In the genomic region with DNA sequence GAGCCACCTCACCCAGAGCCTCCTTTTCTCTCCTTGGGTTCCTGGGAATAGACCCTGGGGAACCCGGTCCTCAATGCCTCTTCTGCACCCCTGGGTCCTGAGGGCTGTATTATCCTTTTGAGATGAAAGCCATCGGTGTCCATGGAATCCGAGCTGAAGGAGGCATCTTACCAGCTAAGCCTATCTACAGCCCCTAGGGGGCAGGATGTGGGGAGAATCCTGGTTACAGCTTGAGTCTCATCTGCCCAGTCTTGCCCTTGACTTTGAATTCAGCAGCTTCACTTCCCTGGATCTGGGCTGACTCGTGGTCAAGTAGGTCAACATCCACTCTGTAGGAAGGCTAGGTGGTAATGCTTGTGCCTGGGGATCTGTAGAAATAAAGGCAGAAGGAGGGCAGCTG, we compare ENCODE assay signal across 10 mouse cellular contexts. TPM values are rescaled to one million over a fixed set of nuclear protein-coding genes. Genes with fewer than 3 reads are reported as not detected.
DNase-seq lines count a peak whose midpoint lies in the region; ATAC-seq and TF ChIP-seq lines count a peak whose summit lies in the region.
"Had no signal": no experiment of that assay in that cellular context is flagged by ENCODE, and none has a peak within 500 bp of the region (broad histone marks: within the 10 kb centered on the region; RNA-seq: fewer than 3 reads in every experiment).

No protein-coding gene starts in this region.

- no peak for ATAC-seq in liver, postnatal 0 days
- ATAC-seq in forebrain, embryonic 16.5 days = 0 out of 2 replicates have a peak, but pooled peaks have one; percentile 3
- no peak; the same call in 1 of the 2 replicates for ATAC-seq in neural tube, embryonic 13.5 days (ENCODE audit: low read depth)
- no peak for ATAC-seq in activated CD4-positive, CD25-positive, alpha-beta regulatory T cell, adult 4 months

- TF ChIP-seq CTCF in liver, postnatal 0 days (IDR thresholded peaks at IDR 0.05; ENCODE audit: low read depth) = peak; percentile 41

- no peaks in the 10 kb centered on the region for H3K4me1 ChIP-seq in liver, postnatal 0 days (ENCODE audit: insufficient read depth)
- peaks cover 27% of the 10 kb centered on the region for H3K4me1 ChIP-seq in forebrain, embryonic 16.5 days (replicated peaks; ENCODE audit: control insufficient read depth, insufficient read depth, low read length)
- peaks cover 28% of the 10 kb centered on the region for H3K4me1 ChIP-seq in neural tube, embryonic 13.5 days (replicated peaks)

- no peaks in the 10 kb centered on the region for H3K36me3 ChIP-seq in liver, postnatal 0 days (replicated peaks; ENCODE audit: insufficient read depth, low read length)
- H3K36me3 ChIP-seq in forebrain, embryonic 16.5 days (ENCODE audit: control insufficient read depth, insufficient read depth) = no peaks in the 10 kb centered on the region
- 0 out of 2 replicates have a peak, but pooled peaks cover 3% of the 10 kb centered on the region for H3K36me3 ChIP-seq in neural tube, embryonic 13.5 days

- H3K4me2 ChIP-seq in liver, postnatal 0 days (ENCODE audit: low read depth, low read length) = no peak overlapping the region
- peak overlapping the region; percentile 59 for H3K4me2 ChIP-seq in forebrain, embryonic 16.5 days (ENCODE audit: low read length)
- peak overlapping the region; percentile 61 for H3K4me2 ChIP-seq in neural tube, embryonic 13.5 days

- DNase-seq in liver, postnatal 0 days = no peak
- DNase-seq in liver = no peak
- peak; percentile 80 for DNase-seq in brain, adult 2 months (ENCODE audit: low read depth, low spot score)
- DNase-seq in gastrocnemius, postnatal 14 days = no peak
- DNase-seq: heart, postnatal 36 days had no signal

- 49% methylated on average over 4 of the region's 4 CpGs for WGBS in liver, postnatal 0 days (ENCODE audit: insufficient replicate concordance)
- 45% methylated on average over 4 of the region's 4 CpGs for WGBS in forebrain, embryonic 16.5 days
- WGBS in neural tube, embryonic 13.5 days = 43% methylated on average over 4 of the region's 4 CpGs

- H3K27me3 ChIP-seq in liver, postnatal 0 days (ENCODE audit: insufficient read depth, low read length) = no peaks in the 10 kb centered on the region
- H3K27me3 ChIP-seq in forebrain, embryonic 16.5 days (replicated peaks; ENCODE audit: control insufficient read depth, insufficient read depth, low read length) = no peaks in the 10 kb centered on the region
- H3K27me3 ChIP-seq in neural tube, embryonic 13.5 days = no peaks in the 10 kb centered on the region

- no peak for TF ChIP-seq EP300 in liver, postnatal 0 days (IDR thresholded peaks at IDR 0.05; ENCODE audit: low read depth)

- H3K4me3 ChIP-seq in liver, postnatal 0 days (ENCODE audit: low read depth, low read length) = no peak overlapping the region
- H3K4me3 ChIP-seq in forebrain, embryonic 16.5 days (replicated peaks; ENCODE audit: low read length) = peak overlapping the region; percentile 75; the same call in 1 of the 2 replicates
- no peak overlapping the region for H3K4me3 ChIP-seq in neural tube, embryonic 13.5 days

- intact Hi-C loops in gastrocnemius, postnatal 14 days (cut with DNase I; ENCODE audit: low total_unique reads) = no loop called here

- H3K9me3 ChIP-seq in liver, postnatal 0 days (ENCODE audit: low read length) = peaks cover 3% of the 10 kb centered on the region; the same call in 1 of the 2 replicates
- no peaks in the 10 kb centered on the region for H3K9me3 ChIP-seq in forebrain, embryonic 16.5 days (ENCODE audit: control insufficient read depth, low read length)
- no peaks in the 10 kb centered on the region for H3K9me3 ChIP-seq in neural tube, embryonic 13.5 days

- no peak overlapping the region for H3K27ac ChIP-seq in liver, postnatal 0 days (ENCODE audit: low read depth)
- peak overlapping the region; percentile 92 for H3K27ac ChIP-seq in forebrain, embryonic 16.5 days (ENCODE audit: low read length)
- H3K27ac ChIP-seq in neural tube, embryonic 13.5 days (replicated peaks) = peak overlapping the region; percentile 81

- H3K9ac ChIP-seq in liver, postnatal 0 days (replicated peaks) = no peak overlapping the region
- peak overlapping the region; percentile 75; the same call in 1 of the 2 replicates for H3K9ac ChIP-seq in forebrain, embryonic 16.5 days (replicated peaks; ENCODE audit: low read depth, low read length)
- no peak overlapping the region; the same call in 1 of the 2 replicates for H3K9ac ChIP-seq in neural tube, embryonic 13.5 days

RNA-seq across cellular contexts. Expression of gene 1500009C09Rik, which starts 3.1 kb away (rescaled TPM):
- polyA plus RNA-seq in liver, postnatal 0 days (2015; fragmentation: Nextera tagmentation; extraction: Ambion mirVana) = not detected in 2 replicates
- polyA plus RNA-seq in forebrain, embryonic 16.5 days (2015; fragmentation: Nextera tagmentation; extraction: Ambion mirVana) = 17.0 and 18.6 TPM in 2 replicates
- 7.8 and 7.9 TPM in 2 replicates for polyA plus RNA-seq in neural tube, embryonic 13.5 days (2015; fragmentation: Nextera tagmentation; extraction: Ambion mirVana)
- not detected for polyA plus RNA-seq in activated CD4-positive, CD25-positive, alpha-beta regulatory T cell, adult 4 months (2017; shearing (Covaris generic))
- total RNA-seq in gastrocnemius, postnatal 14 days (2021) = not detected
- total RNA-seq: gastrocnemius, adult 8-10 months; heart, postnatal 36 days had no signal
- polyA plus RNA-seq: liver, adult 2 months had no signal

RNA-seq across cellular contexts. Expression of gene Cenpm, which starts 10.7 kb away (rescaled TPM):
- 27.8 and 30.7 TPM in 2 replicates for polyA plus RNA-seq in liver, postnatal 0 days (2015; fragmentation: Nextera tagmentation; extraction: Ambion mirVana)
- 29.8 and 34.6 TPM in 2 replicates for polyA plus RNA-seq in forebrain, embryonic 16.5 days (2015; fragmentation: Nextera tagmentation; extraction: Ambion mirVana)
- polyA plus RNA-seq in neural tube, embryonic 13.5 days (2015; fragmentation: Nextera tagmentation; extraction: Ambion mirVana) = 15.2 and 16.5 TPM in 2 replicates
- 10 to 100 TPM; 21.6 to 34.7 TPM for polyA plus RNA-seq in activated CD4-positive, CD25-positive, alpha-beta regulatory T cell, adult 4 months (2017; shearing (Covaris generic))
- 1 to 10 TPM; 1.8 to 2.6 TPM for total RNA-seq in gastrocnemius, postnatal 14 days (2021)
- total RNA-seq: gastrocnemius, adult 8-10 months had no signal

RNA-seq across cellular contexts. Expression of gene Sept3, which starts 19.4 kb away (rescaled TPM):
- polyA plus RNA-seq in liver, postnatal 0 days (2015; fragmentation: Nextera tagmentation; extraction: Ambion mirVana) = 0.06 and 0.07 TPM in 2 replicates
- polyA plus RNA-seq in forebrain, embryonic 16.5 days (2015; fragmentation: Nextera tagmentation; extraction: Ambion mirVana) = 427 TPM in 2 replicates
- polyA plus RNA-seq in neural tube, embryonic 13.5 days (2015; fragmentation: Nextera tagmentation; extraction: Ambion mirVana) = 359 and 361 TPM in 2 replicates
- not detected for polyA plus RNA-seq in activated CD4-positive, CD25-positive, alpha-beta regulatory T cell, adult 4 months (2017; shearing (Covaris generic))
- total RNA-seq in gastrocnemius, postnatal 14 days (2021) = 1 to 10 TPM in 1 of 2 experiments, under 1 TPM in 1; 0.71 to 1.4 TPM

RNA-seq across cellular contexts. Expression of gene Tnfrsf13c, which starts 31.1 kb away (rescaled TPM):
- polyA plus RNA-seq in liver, postnatal 0 days (2015; fragmentation: Nextera tagmentation; extraction: Ambion mirVana) = 2.0 and 2.3 TPM in 2 replicates
- polyA plus RNA-seq in forebrain, embryonic 16.5 days (2015; fragmentation: Nextera tagmentation; extraction: Ambion mirVana) = 0.10 and 0.25 TPM in 2 replicates
- 0.13 and 0.66 TPM in 2 replicates for polyA plus RNA-seq in neural tube, embryonic 13.5 days (2015; fragmentation: Nextera tagmentation; extraction: Ambion mirVana)
- polyA plus RNA-seq in activated CD4-positive, CD25-positive, alpha-beta regulatory T cell, adult 4 months (2017; shearing (Covaris generic)) = 10 to 100 TPM in 1 of 2 experiments, 1 to 10 TPM in 1; 2.5 to 10.9 TPM
- total RNA-seq in gastrocnemius, postnatal 14 days (2021) = not detected
- total RNA-seq: gastrocnemius, adult 8-10 months had no signal

RNA-seq across cellular contexts. Expression of gene Shisa8, which starts 42.6 kb away (rescaled TPM):
- polyA plus RNA-seq in liver, postnatal 0 days (2015; fragmentation: Nextera tagmentation; extraction: Ambion mirVana) = 0.08 and 0.13 TPM in 2 replicates
- polyA plus RNA-seq in forebrain, embryonic 16.5 days (2015; fragmentation: Nextera tagmentation; extraction: Ambion mirVana) = 0.66 and 0.70 TPM in 2 replicates
- 0.72 and 0.82 TPM in 2 replicates for polyA plus RNA-seq in neural tube, embryonic 13.5 days (2015; fragmentation: Nextera tagmentation; extraction: Ambion mirVana)
- not detected for polyA plus RNA-seq in activated CD4-positive, CD25-positive, alpha-beta regulatory T cell, adult 4 months (2017; shearing (Covaris generic))
- total RNA-seq in gastrocnemius, postnatal 14 days (2021) = under 1 TPM in 1 of 2 experiments, not detected in 1; 0.08 TPM
- total RNA-seq: gastrocnemius, adult 8-10 months had no signal

Comparison
In these comparisons a context has a peak if more than half of its experiments do, and no peak if none do; other contexts are left out.
1. RNA of gene Sept3, which starts 19.4 kb away (polyA plus RNA-seq): 427 TPM in forebrain, embryonic 16.5 days and 359 to 361 TPM in neural tube, embryonic 13.5 days; not detected in activated CD4-positive, CD25-positive, alpha-beta regulatory T cell, adult 4 months and 0.06 to 0.07 TPM in liver, postnatal 0 days; every median in the first group is over 100 times any median in the second.